Mouse (Mus musculus): ENCODE measurements around the gene B3galt4.

- no peak for TF ChIP-seq CTCF (IDR thresholded peaks at IDR 0.05; ENCODE audit: control insufficient read depth, insufficient read depth, low read length)
- TF ChIP-seq POLR2A (IDR thresholded peaks at IDR 0.05; ENCODE audit: borderline replicate concordance, control insufficient read depth, low read depth, low read length), result no peak
Measured at GRCm38 (mm10) chr17:33901653-33902052, 49.6 kb downstream of the B3galt4 start.
